Mouse (Mus musculus) heart, adult 9 months (tissue): ENCODE results near the gene Sec11a.

Experiments used
- DNase-seq, 2 experiments: peaks; one replicate each; pipeline ENCODE4 v3.0.0; 2022; ENCODE audit warnings: low spot score in 2 of 2

The Sec11a gene

GRCm38 (mm10) chr7:80897134-80897533 is 50.4 kb downstream of the Sec11a start:
- no peak for DNase-seq

GRCm38 (mm10) chr7:80894815-80895519 is 52.6 kb downstream of the Sec11a start:
- no peak for DNase-seq

GRCm38 (mm10) chr7:80894196-80894595 is 53.4 kb downstream of the Sec11a start:
- no peak for DNase-seq

GRCm38 (mm10) chr7:80893753-80894129 is 53.8 kb downstream of the Sec11a start:
- peak; percentile 28 to 42 for DNase-seq

GRCm38 (mm10) chr7:80893086-80893752 is 54.4 kb downstream of the Sec11a start:
- no peak for DNase-seq

- DNase-seq = no peak
These were observed 57.7 kb downstream of the Sec11a start for GRCm38 (mm10) chr7:80889841-80890241.

GRCm38 (mm10) chr7:80889021-80889511 is 58.5 kb downstream of the Sec11a start:
- peak; percentile 39 to 45 for DNase-seq

- no peak for DNase-seq
These were observed 59.0 kb downstream of the Sec11a start for GRCm38 (mm10) chr7:80888595-80888994.

GRCm38 (mm10) chr7:80885666-80886065 is 61.9 kb downstream of the Sec11a start:
- no peak for DNase-seq

GRCm38 (mm10) chr7:80882830-80883505 is 64.6 kb downstream of the Sec11a start:
- peak; percentile 42 to 46 for DNase-seq

- DNase-seq = no peak
These were observed 71.9 kb downstream of the Sec11a start for GRCm38 (mm10) chr7:80875727-80876126.

- DNase-seq = no peak
These were observed 73.9 kb downstream of the Sec11a start for GRCm38 (mm10) chr7:80873631-80874030.

- no peak for DNase-seq
These were observed 74.5 kb downstream of the Sec11a start for GRCm38 (mm10) chr7:80873038-80873437.

- DNase-seq = no peak
These were observed 78.9 kb downstream of the Sec11a start for GRCm38 (mm10) chr7:80868686-80869085.

- DNase-seq = no peak
These were observed 80.9 kb downstream of the Sec11a start for GRCm38 (mm10) chr7:80866514-80867147.

- no peak for DNase-seq
These were observed 82.1 kb downstream of the Sec11a start for GRCm38 (mm10) chr7:80865521-80865920.

GRCm38 (mm10) chr7:80864831-80865230 is 82.7 kb downstream of the Sec11a start:
- DNase-seq = peak in 1 of 2 experiments; percentile 30

- DNase-seq = no peak
These were observed 83.4 kb downstream of the Sec11a start for GRCm38 (mm10) chr7:80864151-80864550.

GRCm38 (mm10) chr7:80863520-80863919 is 84.1 kb downstream of the Sec11a start:
- no peak for DNase-seq

- DNase-seq = no peak
These were observed 85.1 kb downstream of the Sec11a start for GRCm38 (mm10) chr7:80862475-80862874.

GRCm38 (mm10) chr7:80860729-80861274 is 86.8 kb downstream of the Sec11a start, which contains the start of gene Zscan2:
TSS of gene Zscan2 (plus strand) at chr7:80860920.
- peak; percentile 95 for DNase-seq

GRCm38 (mm10) chr7:80860227-80860626 is 87.4 kb downstream of the Sec11a start:
- peak; percentile 62 to 65 for DNase-seq
